Mouse (Mus musculus): ENCODE data around the gene A630001G21Rik.

GRCm38 (mm10) chr1:85702531-85702930 is 75.9 kb downstream of the A630001G21Rik start:
- TF ChIP-seq CTCF (IDR thresholded peaks at IDR 0.05; ENCODE audit: low read depth), result no peak
- no peak for TF ChIP-seq EP300 (IDR thresholded peaks at IDR 0.05; ENCODE audit: low read depth)
